Mouse (Mus musculus) heart, embryonic 15.5 days (tissue): ENCODE results near the gene Dlgap4. TPM values are rescaled to one million over a fixed set of nuclear protein-coding genes. Genes with fewer than 3 reads are reported as not detected.

Experiments
- ATAC-seq: fragments of 200-750 bp; cut with Nextera tagmentation; replicated peaks from 2 replicates; pipeline ENCODE4 v1.8.0; 2017; ENCODE audit warnings: low read depth, moderate TSS enrichment; ENCODE audit not compliant: insufficient number of reproducible peaks, insufficient read depth, low FRiP score
- H3K27ac ChIP-seq: fragments of 300-500 bp; sonication (generic); 2 replicates; pipeline ENCODE4 v1.5.1; 2015; ENCODE audit warnings: mild to moderate bottlenecking, inconsistent platforms
- H3K27me3 ChIP-seq: fragments of 300-500 bp; sonication (generic); 2 replicates; pipeline ENCODE4 v1.6.1; 2015; ENCODE audit warnings: inconsistent platforms
- H3K36me3 ChIP-seq: fragments of 300-500 bp; sonication (generic); 2 replicates; pipeline ENCODE4 v1.6.1; 2015; ENCODE audit warnings: mild to moderate bottlenecking, inconsistent platforms
- H3K4me1 ChIP-seq: fragments of 300-500 bp; sonication (generic); replicated peaks from 2 replicates; pipeline ENCODE4 v1.6.1; 2015; ENCODE audit warnings: inconsistent platforms
- H3K4me2 ChIP-seq: fragments of 300-500 bp; sonication (generic); 2 replicates; pipeline ENCODE4 v1.6.1; 2015; ENCODE audit warnings: inconsistent platforms, mild to moderate bottlenecking, moderate library complexity
- H3K4me3 ChIP-seq: fragments of 300-500 bp; sonication (generic); 2 replicates; pipeline ENCODE4 v1.5.1; 2015; ENCODE audit warnings: mild to moderate bottlenecking, inconsistent platforms
- H3K9ac ChIP-seq: fragments of 300-500 bp; sonication (generic); 2 replicates; pipeline ENCODE4 v1.6.1; 2015; ENCODE audit warnings: mild to moderate bottlenecking, inconsistent platforms
- H3K9me3 ChIP-seq: fragments of 300-500 bp; sonication (generic); replicated peaks from 2 replicates; pipeline ENCODE4 v1.6.1; 2016; ENCODE audit warnings: inconsistent platforms
- WGBS: fragments of 180-500 bp; shearing (Covaris S2); methylation state at CpG from one replicate; pipeline ENCODE4 v1.1.7; 2015; ENCODE audit warnings: mixed read lengths; 5-methylcytosine and 5-hydroxymethylcytosine counted together
- polyA plus RNA-seq: library from polyadenylated mRNA; unstranded; fragments of >200 nt; fragmentation: Nextera tagmentation; extraction: Ambion mirVana; gene quantifications from 2 replicates; pipeline ENCODE4 v1.2.1, GENCODE M21; 2015

The Dlgap4 gene
- polyA plus RNA-seq, 1 experiment from 2014 or later = 45.4 TPM

- Histone ChIP-seq H3K27me3 (peaks cover 31% of the 10 kb centered on the region), H3K27ac (no peak overlapping the region), H3K4me3 (no peak overlapping the region), H3K4me2 (no peak overlapping the region), H3K36me3 (no peaks in the 10 kb centered on the region), H3K9me3 (no peaks in the 10 kb centered on the region), H3K4me1 (no peaks in the 10 kb centered on the region), H3K9ac (no peak overlapping the region)
- WGBS = 52% methylated on average over 7 of the region's 7 CpGs
- ATAC-seq = no peak
Observed at GRCm38 (mm10) chr2:156658751-156659150, 45.2 kb downstream of the Dlgap4 start.

- no peak for ATAC-seq
- H3K4me2 ChIP-seq = no peak overlapping the region
- H3K4me1 ChIP-seq = no peaks in the 10 kb centered on the region
- no peak overlapping the region for H3K4me3 ChIP-seq
- H3K9me3 ChIP-seq = no peaks in the 10 kb centered on the region
- H3K36me3 ChIP-seq = no peaks in the 10 kb centered on the region
- no peak overlapping the region for H3K27ac ChIP-seq
- WGBS = 63% methylated on average over 6 of the region's 6 CpGs
- H3K9ac ChIP-seq = no peak overlapping the region
- H3K27me3 ChIP-seq = peaks cover 20% of the 10 kb centered on the region
Observed at GRCm38 (mm10) chr2:156659981-156660380, 46.5 kb downstream of the Dlgap4 start.

- H3K27ac ChIP-seq = no peak overlapping the region
- H3K4me3 ChIP-seq = no peak overlapping the region
- H3K4me2 ChIP-seq = no peak overlapping the region
- WGBS = 66% methylated on average over 10 of the region's 10 CpGs
- H3K4me1 ChIP-seq = no peaks in the 10 kb centered on the region; the same call in 1 of the 2 replicates
- peaks cover 14% of the 10 kb centered on the region; the same call in 1 of the 2 replicates for H3K27me3 ChIP-seq
- H3K9ac ChIP-seq = no peak overlapping the region
- H3K36me3 ChIP-seq = no peaks in the 10 kb centered on the region
- ATAC-seq = no peak
- H3K9me3 ChIP-seq = no peaks in the 10 kb centered on the region
Observed at GRCm38 (mm10) chr2:156663162-156663561, 49.7 kb downstream of the Dlgap4 start.

- no peak overlapping the region for H3K4me2 ChIP-seq
- no peak overlapping the region for H3K9ac ChIP-seq
- no peak for ATAC-seq
- H3K4me3 ChIP-seq = no peak overlapping the region
- H3K27me3 ChIP-seq = peaks cover 14% of the 10 kb centered on the region; the same call in 1 of the 2 replicates
- H3K36me3 ChIP-seq = no peaks in the 10 kb centered on the region
- no peaks in the 10 kb centered on the region; the same call in 1 of the 2 replicates for H3K4me1 ChIP-seq
- no peaks in the 10 kb centered on the region for H3K9me3 ChIP-seq
- 13% methylated on average over 5 of the region's 5 CpGs for WGBS
- no peak overlapping the region for H3K27ac ChIP-seq
Observed at GRCm38 (mm10) chr2:156664407-156664806, 50.9 kb downstream of the Dlgap4 start.

GRCm38 (mm10) chr2:156664993-156665518 is 51.6 kb downstream of the Dlgap4 start:
- Histone ChIP-seq H3K4me2 (no peak overlapping the region), H3K27me3 (peaks cover 14% of the 10 kb centered on the region; the same call in 1 of the 2 replicates), H3K4me1 (no peaks in the 10 kb centered on the region; the same call in 1 of the 2 replicates), H3K9me3 (no peaks in the 10 kb centered on the region), H3K27ac (no peak overlapping the region), H3K36me3 (no peaks in the 10 kb centered on the region), H3K4me3 (no peak overlapping the region), H3K9ac (no peak overlapping the region)
- ATAC-seq = no peak
- WGBS = 65% methylated on average over 8 of the region's 8 CpGs

- ATAC-seq = no peak
- Histone ChIP-seq H3K27ac (no peak overlapping the region), H3K4me2 (no peak overlapping the region), H3K9me3 (no peaks in the 10 kb centered on the region), H3K4me1 (no peaks in the 10 kb centered on the region; the same call in 1 of the 2 replicates), H3K36me3 (no peaks in the 10 kb centered on the region), H3K9ac (no peak overlapping the region), H3K27me3 (peaks cover 14% of the 10 kb centered on the region; the same call in 1 of the 2 replicates), H3K4me3 (no peak overlapping the region)
- 79% methylated on average over 13 of the region's 13 CpGs for WGBS
Observed at GRCm38 (mm10) chr2:156665620-156666196, 52.2 kb downstream of the Dlgap4 start.

GRCm38 (mm10) chr2:156666231-156666630 is 52.7 kb downstream of the Dlgap4 start:
- peaks cover 14% of the 10 kb centered on the region; the same call in 1 of the 2 replicates for H3K27me3 ChIP-seq
- no peaks in the 10 kb centered on the region; the same call in 1 of the 2 replicates for H3K4me1 ChIP-seq
- ATAC-seq = no peak
- no peaks in the 10 kb centered on the region for H3K36me3 ChIP-seq
- H3K9ac ChIP-seq = no peak overlapping the region
- no peak overlapping the region for H3K4me2 ChIP-seq
- H3K9me3 ChIP-seq = no peaks in the 10 kb centered on the region
- WGBS = 40% methylated on average over 12 of the region's 12 CpGs
- no peak overlapping the region for H3K4me3 ChIP-seq
- H3K27ac ChIP-seq = no peak overlapping the region

GRCm38 (mm10) chr2:156667290-156667689 is 53.8 kb downstream of the Dlgap4 start:
- no peak overlapping the region for H3K9ac ChIP-seq
- H3K4me2 ChIP-seq = no peak overlapping the region
- 70% methylated on average over 5 of the region's 5 CpGs for WGBS
- peaks cover 12% of the 10 kb centered on the region; the same call in 1 of the 2 replicates for H3K27me3 ChIP-seq
- no peak for ATAC-seq
- no peaks in the 10 kb centered on the region for H3K9me3 ChIP-seq
- H3K4me3 ChIP-seq = no peak overlapping the region
- no peaks in the 10 kb centered on the region for H3K36me3 ChIP-seq
- no peaks in the 10 kb centered on the region; the same call in 1 of the 2 replicates for H3K4me1 ChIP-seq
- no peak overlapping the region for H3K27ac ChIP-seq

GRCm38 (mm10) chr2:156668625-156669024 is 55.1 kb downstream of the Dlgap4 start:
- H3K4me1 ChIP-seq = no peaks in the 10 kb centered on the region; the same call in 1 of the 2 replicates
- H3K27me3 ChIP-seq = peaks cover 14% of the 10 kb centered on the region; the same call in 1 of the 2 replicates
- H3K4me3 ChIP-seq = no peak overlapping the region
- no peak for ATAC-seq
- H3K27ac ChIP-seq = no peak overlapping the region
- H3K4me2 ChIP-seq = no peak overlapping the region
- H3K9me3 ChIP-seq = no peaks in the 10 kb centered on the region
- 86% methylated on average over 6 of the region's 6 CpGs for WGBS
- H3K9ac ChIP-seq = no peak overlapping the region
- H3K36me3 ChIP-seq = no peaks in the 10 kb centered on the region

- WGBS = 69% methylated on average over 10 of the region's 10 CpGs
- H3K36me3 ChIP-seq = no peaks in the 10 kb centered on the region
- no peak overlapping the region for H3K9ac ChIP-seq
- H3K4me1 ChIP-seq = no peaks in the 10 kb centered on the region
- ATAC-seq = no peak
- no peaks in the 10 kb centered on the region for H3K9me3 ChIP-seq
- H3K27me3 ChIP-seq = peaks cover 8% of the 10 kb centered on the region
- H3K4me3 ChIP-seq = no peak overlapping the region
- H3K27ac ChIP-seq = no peak overlapping the region
- H3K4me2 ChIP-seq = no peak overlapping the region
Observed at GRCm38 (mm10) chr2:156673307-156673706, 59.8 kb downstream of the Dlgap4 start.

GRCm38 (mm10) chr2:156673881-156674669 is 60.6 kb downstream of the Dlgap4 start:
- Histone ChIP-seq H3K9ac (no peak overlapping the region), H3K36me3 (no peaks in the 10 kb centered on the region), H3K9me3 (no peaks in the 10 kb centered on the region), H3K4me1 (no peaks in the 10 kb centered on the region), H3K27me3 (peaks cover 13% of the 10 kb centered on the region), H3K4me2 (no peak overlapping the region), H3K4me3 (no peak overlapping the region), H3K27ac (no peak overlapping the region)
- 59% methylated on average over 8 of the region's 8 CpGs for WGBS
- no peak for ATAC-seq
